Mouse (Mus musculus) small intestine, adult 2 months (tissue): Measurements from ENCODE around the gene Tab1. TPM values are rescaled to one million over a fixed set of nuclear protein-coding genes. Genes with fewer than 3 reads are reported as not detected.

Experiments used
- H3K27ac ChIP-seq: fragments of 200-500 bp; 2 replicates; pipeline ENCODE4 v1.5.1; 2012; ENCODE audit warnings: low read depth, low read length, control low read depth, inconsistent platforms; ENCODE audit not compliant: insufficient read depth
- H3K27me3 ChIP-seq: fragments of 200-500 bp; 2 replicates; pipeline ENCODE4 v1.6.1; 2012; ENCODE audit warnings: mild to moderate bottlenecking, moderate library complexity, low read length, inconsistent platforms; ENCODE audit not compliant: control insufficient read depth, insufficient read depth
- H3K36me3 ChIP-seq: fragments of 200-500 bp; 2 replicates; pipeline ENCODE4 v1.6.1; 2012; ENCODE audit warnings: mild to moderate bottlenecking, low read length, control low read depth, inconsistent platforms; ENCODE audit not compliant: control insufficient read depth, insufficient read depth
- H3K4me1 ChIP-seq: fragments of 200-500 bp; 2 replicates; pipeline ENCODE4 v1.6.1; 2012; ENCODE audit warnings: low read length, inconsistent platforms, mixed read lengths; ENCODE audit not compliant: control insufficient read depth, insufficient read depth, insufficient read length
- H3K4me3 ChIP-seq: fragments of 200-500 bp; 2 replicates; pipeline ENCODE4 v1.5.1; 2012; ENCODE audit warnings: low read depth, mild to moderate bottlenecking, control low read depth, inconsistent platforms, low read length, moderate library complexity
- CTCF ChIP-seq: fragments of 200-500 bp; IDR thresholded peaks from 2 replicates; pipeline ENCODE4 v1.5.1; 2012; ENCODE audit warnings: low read depth, mild to moderate bottlenecking, control low read depth, inconsistent platforms, low read length, moderate library complexity, mixed read lengths; ENCODE audit not compliant: insufficient replicate concordance, insufficient read length; ENCODE audit errors: extremely low read depth
- POLR2A ChIP-seq: fragments of 200-500 bp; IDR thresholded peaks from 2 replicates; pipeline ENCODE4 v1.6.1; 2012; ENCODE audit warnings: low read depth, mild to moderate bottlenecking, control low read depth, inconsistent platforms, low read length, moderate library complexity
- WGBS: fragments of 180-500 bp; shearing (Covaris S2); methylation state at CpG from one replicate; pipeline ENCODE4 v1.1.7; 2018; 5-methylcytosine and 5-hydroxymethylcytosine counted together
- polyA plus RNA-seq: library from polyadenylated mRNA; depleted of rRNA; stranded (reverse); fragments of >200 nt; gene quantifications from 2 replicates; pipeline ENCODE4 v1.2.3, GENCODE M21; 2012

Gene Tab1
- polyA plus RNA-seq, 1 experiment: 28.6 TPM

GRCm38 (mm10) chr15:80102495-80102894, 30.4 kb upstream of the Tab1 start:
- Histone ChIP-seq H3K27ac (no peak overlapping the region), H3K4me3 (no peak overlapping the region), H3K27me3 (no peaks in the 10 kb centered on the region), H3K4me1 (no peaks in the 10 kb centered on the region; the same call in 1 of the 2 replicates), H3K36me3 (no peaks in the 10 kb centered on the region)
- TF ChIP-seq POLR2A (no peak), CTCF (no peak)
- WGBS: 50% methylated on average over 6 of the region's 6 CpGs

DNA sequence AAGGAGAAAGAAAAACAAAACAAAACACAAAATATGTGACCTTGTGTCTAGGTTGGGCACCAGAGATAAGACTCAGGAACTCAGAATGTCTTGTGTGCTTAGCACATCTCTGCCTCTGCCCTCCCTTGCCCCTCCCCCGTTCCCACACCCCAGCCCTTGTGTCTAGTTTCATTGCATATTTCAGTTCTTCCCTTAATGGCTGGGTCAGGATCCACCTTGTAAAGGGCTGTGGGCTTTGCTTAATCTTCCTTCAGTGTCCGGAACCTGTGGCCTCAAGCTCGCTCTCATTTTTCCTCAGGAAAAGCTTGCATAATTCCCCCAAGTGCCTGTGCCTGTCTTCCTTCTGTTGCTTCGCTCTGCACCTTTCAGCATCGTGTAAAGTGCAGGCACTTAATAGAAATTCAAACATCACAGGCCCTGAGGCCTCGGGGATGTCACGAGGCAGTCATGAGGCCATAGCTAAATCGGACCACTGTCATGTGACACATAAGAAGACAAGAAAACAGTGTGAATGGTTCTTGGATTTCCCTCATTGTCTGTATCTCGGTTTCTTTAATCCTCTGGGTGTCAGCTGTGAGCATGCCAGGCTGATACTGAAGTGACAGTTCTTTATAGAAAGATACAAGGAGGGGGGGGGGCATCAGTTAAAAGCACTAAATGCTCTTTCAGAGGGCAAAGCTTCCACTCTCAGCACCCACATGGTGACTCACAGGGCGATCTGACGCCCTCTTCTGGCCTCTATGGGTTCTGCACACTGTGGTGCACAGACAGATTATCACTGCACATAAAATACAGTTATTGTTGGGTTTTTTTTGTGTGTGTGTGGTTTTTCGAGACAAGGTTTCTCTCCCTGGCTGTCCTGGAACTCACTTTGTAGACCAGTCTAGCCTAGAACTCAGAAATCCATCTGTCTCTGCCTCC, 27.2 kb upstream of the Tab1 start:
- no peaks in the 10 kb centered on the region for H3K36me3 ChIP-seq
- no peaks in the 10 kb centered on the region for H3K27me3 ChIP-seq
- 74% methylated on average over 12 of the region's 12 CpGs for WGBS
- H3K4me1 ChIP-seq: no peaks in the 10 kb centered on the region; the same call in 1 of the 2 replicates
- H3K27ac ChIP-seq: no peak overlapping the region
- no peak overlapping the region for H3K4me3 ChIP-seq
- no peak for TF ChIP-seq POLR2A
- no peak for TF ChIP-seq CTCF

DNA sequence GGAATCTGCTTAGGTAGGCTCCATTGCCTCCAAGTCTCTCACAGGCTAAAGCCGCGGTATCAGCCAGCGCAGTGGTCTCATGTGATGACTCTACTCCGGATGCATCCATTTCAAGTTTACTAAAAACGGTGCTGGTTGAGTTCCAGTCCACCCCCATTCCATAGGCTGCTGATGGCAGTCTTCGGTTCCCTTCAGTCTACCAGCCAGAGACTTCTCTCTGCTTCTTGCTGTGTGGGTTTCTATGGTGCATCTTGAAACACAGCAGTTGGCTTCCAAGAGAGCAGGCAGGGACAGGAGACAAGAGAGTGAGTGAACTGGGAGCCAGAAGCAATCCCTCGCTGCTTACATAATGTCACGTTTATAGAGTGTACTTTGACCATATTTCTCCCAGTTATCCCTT, 25.8 kb upstream of the Tab1 start:
- TF ChIP-seq CTCF (no peak), POLR2A (no peak)
- WGBS: 92% methylated on average over 8 of the region's 8 CpGs
- no peaks in the 10 kb centered on the region for H3K27me3 ChIP-seq
- H3K36me3 ChIP-seq: no peaks in the 10 kb centered on the region
- no peak overlapping the region for H3K4me3 ChIP-seq
- no peak overlapping the region for H3K27ac ChIP-seq
- no peaks in the 10 kb centered on the region; the same call in 1 of the 2 replicates for H3K4me1 ChIP-seq

DNA sequence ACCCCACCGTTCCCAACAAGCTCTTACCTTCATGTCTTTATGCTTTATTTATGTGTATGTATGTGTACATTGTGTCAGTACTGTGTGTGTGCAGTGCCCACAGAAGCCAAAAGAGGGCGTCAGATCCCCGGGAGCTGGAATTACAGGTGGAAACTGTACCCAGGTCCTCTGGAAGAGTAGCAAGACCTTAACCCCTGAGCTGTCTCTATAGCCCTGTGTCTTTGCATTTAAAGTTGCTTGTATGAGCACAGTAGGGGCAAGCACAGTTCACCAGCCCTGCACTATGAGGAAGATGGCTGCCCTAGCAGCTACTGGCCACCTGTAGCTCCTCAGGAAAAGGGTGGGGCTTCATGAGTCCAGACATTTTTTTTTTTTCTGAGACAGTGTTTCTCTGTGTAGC, 25.4 kb upstream of the Tab1 start:
- H3K4me3 ChIP-seq: no peak overlapping the region
- H3K27me3 ChIP-seq: no peaks in the 10 kb centered on the region
- H3K36me3 ChIP-seq: no peaks in the 10 kb centered on the region
- H3K27ac ChIP-seq: no peak overlapping the region
- TF ChIP-seq POLR2A (no peak), CTCF (no peak)
- no peaks in the 10 kb centered on the region; the same call in 1 of the 2 replicates for H3K4me1 ChIP-seq
- 81% methylated on average over 3 of the region's 3 CpGs for WGBS

DNA sequence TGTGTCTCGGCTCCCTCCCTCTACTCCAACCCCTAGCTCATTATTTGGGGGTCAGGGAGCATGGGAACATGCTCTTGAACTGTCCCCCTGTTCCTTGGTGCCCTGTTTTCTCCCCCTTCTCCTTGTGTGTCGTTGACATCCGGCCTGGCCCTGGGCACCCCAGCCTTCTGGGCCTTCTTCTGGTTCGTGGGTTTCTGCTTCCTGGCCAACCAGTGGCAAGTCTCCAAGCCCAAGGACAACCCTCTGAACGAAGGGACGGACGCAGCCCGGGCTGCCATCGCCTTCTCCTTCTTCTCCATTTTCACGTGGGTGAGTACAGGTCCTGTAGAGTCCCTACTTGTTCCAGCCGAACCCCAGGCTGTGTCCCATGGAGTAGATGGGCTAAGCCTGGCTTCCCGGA, 21.5 kb upstream of the Tab1 start:
- H3K4me3 ChIP-seq: no peak overlapping the region
- no peaks in the 10 kb centered on the region for H3K36me3 ChIP-seq
- TF ChIP-seq CTCF (no peak), POLR2A (no peak)
- H3K27me3 ChIP-seq: no peaks in the 10 kb centered on the region
- no peaks in the 10 kb centered on the region for H3K4me1 ChIP-seq
- WGBS: 78% methylated on average over 12 of the region's 12 CpGs
- H3K27ac ChIP-seq: no peak overlapping the region

DNA sequence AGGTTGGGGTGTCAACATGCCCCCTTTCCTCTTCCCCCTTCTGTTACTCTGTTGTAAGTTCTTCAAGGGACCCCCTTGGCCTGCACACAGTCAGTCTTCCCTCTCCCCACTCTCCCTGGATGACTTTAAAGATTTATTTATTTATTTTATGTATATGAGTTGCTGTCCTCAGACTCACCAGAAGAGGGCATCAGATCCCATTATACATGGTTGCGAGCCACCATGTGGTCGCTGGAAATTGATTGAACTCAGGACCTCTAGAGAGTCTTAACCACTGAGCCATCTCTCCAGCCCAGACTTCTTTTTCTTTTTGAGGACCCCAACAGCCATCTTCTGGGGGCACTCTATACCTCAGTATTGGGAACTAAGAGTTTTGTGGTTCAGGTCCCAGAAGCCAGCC, 20.4 kb upstream of the Tab1 start:
- no peak for TF ChIP-seq CTCF
- TF ChIP-seq POLR2A: no peak
- WGBS: 49% methylated on average over 2 of the region's 2 CpGs
- Histone ChIP-seq H3K4me1 (no peaks in the 10 kb centered on the region), H3K36me3 (no peaks in the 10 kb centered on the region), H3K27ac (no peak overlapping the region), H3K4me3 (no peak overlapping the region), H3K27me3 (no peaks in the 10 kb centered on the region)

- Histone ChIP-seq H3K4me1 (no peaks in the 10 kb centered on the region), H3K4me3 (no peak overlapping the region), H3K27ac (no peak overlapping the region), H3K27me3 (no peaks in the 10 kb centered on the region), H3K36me3 (no peaks in the 10 kb centered on the region)
- WGBS: 86% methylated on average over 7 of the region's 7 CpGs
- no peak for TF ChIP-seq CTCF
- TF ChIP-seq POLR2A: no peak
Measured at GRCm38 (mm10) chr15:80114414-80114813, 18.5 kb upstream of the Tab1 start.
